Mouse (Mus musculus): Measurements from ENCODE around the gene Inppl1. TPM values are rescaled to one million over a fixed set of nuclear protein-coding genes. Genes with fewer than 3 reads are reported as not detected.

The Inppl1 gene
- 100 to 1,000 TPM; 146 to 164 TPM for total RNA-seq (2021)
- 170 and 177 TPM in 2 replicates for polyA plus RNA-seq (2012; rRNA removed)
- long read RNA-seq, full-length matches to known transcripts = 8 of 38 reads
- long read RNA-seq, partial matches to known transcripts = 16 of 38 reads
- long read RNA-seq, other reads (novel, unspliced or antisense) = 14 of 38 reads

DNA sequence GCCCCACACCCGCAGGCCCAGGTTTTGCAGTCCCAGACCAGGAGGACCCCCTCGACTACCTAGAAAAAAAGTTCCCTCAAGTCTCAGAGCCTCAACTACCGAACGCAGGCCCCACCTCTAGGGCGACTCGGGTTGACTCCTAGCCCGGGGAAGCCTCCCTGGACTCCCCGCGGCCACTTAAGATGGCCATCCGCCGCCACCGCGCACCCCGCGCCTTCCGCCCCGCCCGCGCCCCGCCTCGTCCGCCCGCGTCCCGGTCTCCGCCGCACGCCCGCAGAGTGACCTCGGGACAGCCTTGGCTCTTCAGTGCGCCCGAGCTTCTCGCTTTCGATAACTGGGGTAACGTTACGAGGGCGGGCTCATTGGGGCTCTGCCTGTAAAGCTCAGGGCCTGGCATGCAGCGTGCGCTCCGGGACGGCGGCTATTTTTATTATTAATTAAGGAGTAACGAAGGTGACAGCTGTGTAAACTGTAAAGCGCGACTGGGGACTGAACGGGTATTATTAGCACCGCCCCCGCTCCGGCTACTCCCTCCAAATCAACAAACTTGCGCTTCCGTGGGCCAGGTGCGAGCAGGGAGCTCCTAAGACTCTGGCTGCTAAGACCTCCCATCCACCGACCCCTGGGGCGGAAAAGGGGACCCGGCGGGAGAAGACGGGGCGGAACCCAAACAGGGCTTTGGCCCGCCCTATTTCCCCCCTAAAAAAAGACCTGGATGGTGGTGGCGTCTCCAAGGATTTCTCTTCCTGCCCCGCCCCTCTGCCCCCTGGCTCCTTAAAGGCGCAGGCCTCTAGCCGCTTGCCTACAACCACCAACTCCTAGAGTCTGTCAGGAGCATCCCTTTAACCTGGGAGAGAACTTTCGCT is at the start of gene Inppl1:
TSS of gene Inppl1 (minus strand) at position 624 of the 866 bp plus-strand sequence.
- Histone ChIP-seq H3K4me1 (ENCODE audit: control insufficient read depth, insufficient read depth, low read length) (peaks cover 5% of the 10 kb centered on the region), H3K36me3 (ENCODE audit: control insufficient read depth, insufficient read depth, low read length) (peaks cover 4% of the 10 kb centered on the region; the same call in 1 of the 2 replicates), H3K27ac (peak within 1 kb of the TSS; percentile 92), H3K27me3 (ENCODE audit: control insufficient read depth, insufficient read depth, low read length) (no peaks in the 10 kb centered on the region), H3K79me2 (replicated peaks; ENCODE audit: control insufficient read depth, insufficient read depth, low read length) (peaks cover 4% of the 10 kb centered on the region; the same call in 1 of the 2 replicates), H3K9ac (ENCODE audit: low read depth, low read length) (peak within 1 kb of the TSS; percentile 100), H3K4me3 (peak within 1 kb of the TSS; percentile 66)
- 1% methylated on average over 61 of the region's 64 CpGs for WGBS
- intact Hi-C loops (cut with DNase I) = loop anchor here (2.0 to 5.0 kb wide), 3 partner anchors 59 to 171 kb away; no protein-coding TSS in a partner anchor
- DNase-seq = peak; percentile 93 to 94
- TF ChIP-seq POLR2A (IDR thresholded peaks at IDR 0.05; ENCODE audit: insufficient read depth, low read depth, low read length) (peak; percentile 84), CTCF (IDR thresholded peaks at IDR 0.05) (peak; percentile 68), EP300 (IDR thresholded peaks at IDR 0.05; ENCODE audit: insufficient read depth, low read depth, low read length) (0 out of 2 replicates have a peak, but pooled peaks have one; percentile 5)

DNA sequence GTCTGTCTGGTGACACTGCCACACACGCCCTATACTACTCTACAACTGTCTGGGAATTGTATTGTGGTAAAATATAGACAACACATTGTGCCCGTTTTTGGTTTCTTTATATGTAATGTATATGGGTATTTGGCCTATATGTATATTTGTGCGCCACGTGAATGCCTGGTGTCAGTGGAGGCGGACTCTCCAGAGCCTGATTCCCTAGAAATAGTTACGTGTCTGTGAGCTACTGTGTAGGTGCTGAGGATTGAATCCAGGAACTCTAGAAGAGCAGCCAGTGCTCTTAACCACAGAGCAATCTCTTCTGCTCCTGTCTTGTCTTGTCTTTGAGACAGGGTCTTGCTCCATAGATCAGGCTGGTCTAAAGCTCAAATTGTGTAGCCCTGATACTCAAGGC is 48.2 kb upstream of the Inppl1 start:
- H3K4me3 ChIP-seq = no peak overlapping the region
- no peak overlapping the region for H3K27ac ChIP-seq
- H3K27me3 ChIP-seq (ENCODE audit: control insufficient read depth, insufficient read depth, low read length) = no peaks in the 10 kb centered on the region
- H3K9ac ChIP-seq (ENCODE audit: low read depth, low read length) = no peak overlapping the region
- 83% methylated on average over 6 of the region's 6 CpGs for WGBS
- DNase-seq = no peak
- intact Hi-C loops (cut with DNase I) = no loop called here
- no peaks in the 10 kb centered on the region for H3K36me3 ChIP-seq (ENCODE audit: control insufficient read depth, insufficient read depth, low read length)
- no peaks in the 10 kb centered on the region for H3K4me1 ChIP-seq (ENCODE audit: control insufficient read depth, insufficient read depth, low read length)
- H3K79me2 ChIP-seq (replicated peaks; ENCODE audit: control insufficient read depth, insufficient read depth, low read length) = no peaks in the 10 kb centered on the region
- TF ChIP-seq POLR2A (IDR thresholded peaks at IDR 0.05; ENCODE audit: insufficient read depth, low read depth, low read length) (no peak), CTCF (IDR thresholded peaks at IDR 0.05) (no peak), EP300 (IDR thresholded peaks at IDR 0.05; ENCODE audit: insufficient read depth, low read depth, low read length) (no peak)

DNA sequence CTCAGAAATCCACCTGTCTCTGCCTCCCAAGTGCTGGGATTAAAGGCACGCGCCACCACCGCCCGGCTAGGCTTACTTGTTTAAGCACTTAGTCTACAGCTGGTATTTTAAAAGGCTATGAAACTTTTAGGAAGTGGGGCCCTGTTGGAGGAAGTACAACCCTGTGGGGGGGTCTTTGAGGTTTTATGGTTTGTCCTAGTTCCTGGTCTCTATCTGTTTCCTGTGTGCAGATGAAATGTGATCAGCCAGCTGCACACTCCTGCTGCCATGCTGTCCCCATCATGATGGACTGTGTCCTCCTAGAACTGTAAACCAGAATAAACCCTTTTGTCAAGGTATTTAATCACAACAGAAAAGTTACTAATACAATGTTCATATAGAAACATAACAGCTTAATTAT is 46.1 kb upstream of the Inppl1 start:
- no peak overlapping the region for H3K9ac ChIP-seq (ENCODE audit: low read depth, low read length)
- no peak overlapping the region for H3K27ac ChIP-seq
- TF ChIP-seq CTCF (IDR thresholded peaks at IDR 0.05) (no peak), EP300 (IDR thresholded peaks at IDR 0.05; ENCODE audit: insufficient read depth, low read depth, low read length) (no peak), POLR2A (IDR thresholded peaks at IDR 0.05; ENCODE audit: insufficient read depth, low read depth, low read length) (no peak)
- no peak overlapping the region for H3K4me3 ChIP-seq
- no peaks in the 10 kb centered on the region for H3K79me2 ChIP-seq (replicated peaks; ENCODE audit: control insufficient read depth, insufficient read depth, low read length)
- intact Hi-C loops (cut with DNase I) = no loop called here
- no peaks in the 10 kb centered on the region for H3K4me1 ChIP-seq (ENCODE audit: control insufficient read depth, insufficient read depth, low read length)
- no peak for DNase-seq
- H3K27me3 ChIP-seq (ENCODE audit: control insufficient read depth, insufficient read depth, low read length) = no peaks in the 10 kb centered on the region
- WGBS = 93% methylated on average over 4 of the region's 4 CpGs
- H3K36me3 ChIP-seq (ENCODE audit: control insufficient read depth, insufficient read depth, low read length) = no peaks in the 10 kb centered on the region

DNA sequence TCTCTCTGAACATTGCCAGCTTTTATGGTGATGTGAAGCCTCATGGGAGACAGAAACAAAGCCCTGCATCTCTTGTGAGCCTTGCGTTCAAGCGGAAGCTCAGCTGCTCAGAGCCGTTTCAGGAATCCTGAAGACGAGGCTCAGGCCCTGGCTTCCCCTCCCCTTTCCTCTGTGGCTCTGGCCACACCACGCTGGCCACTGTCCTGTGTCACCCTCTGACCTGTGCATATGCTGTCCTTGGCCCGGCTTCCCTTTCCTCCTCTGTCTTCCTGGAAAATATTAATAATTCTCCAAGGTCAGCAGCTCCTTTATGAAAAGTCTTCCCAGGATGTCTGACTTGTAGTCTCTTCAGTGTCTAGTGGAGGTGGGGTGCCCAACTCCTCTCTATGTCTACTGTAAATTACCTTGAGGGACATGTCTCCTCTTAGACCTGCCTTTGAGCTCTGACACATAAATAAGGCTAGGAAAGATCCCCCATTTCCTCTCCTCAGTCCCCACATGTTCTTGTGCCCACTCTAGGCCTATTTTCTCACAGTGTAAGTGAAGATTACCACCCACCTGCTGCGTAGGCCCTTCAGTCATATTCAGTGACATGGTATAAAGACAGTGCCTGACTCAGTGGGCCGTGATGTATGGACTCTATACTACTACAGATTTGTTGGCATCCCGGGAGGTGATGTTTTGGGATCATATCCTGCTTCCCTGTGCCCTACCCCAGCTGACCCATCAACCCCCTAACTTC is 44.6 kb upstream of the Inppl1 start:
- H3K4me3 ChIP-seq = no peak overlapping the region
- H3K79me2 ChIP-seq (replicated peaks; ENCODE audit: control insufficient read depth, insufficient read depth, low read length) = no peaks in the 10 kb centered on the region
- 49% methylated on average over 9 of the region's 9 CpGs for WGBS
- no peak overlapping the region for H3K9ac ChIP-seq (ENCODE audit: low read depth, low read length)
- intact Hi-C loops (cut with DNase I) = no loop called here
- H3K36me3 ChIP-seq (ENCODE audit: control insufficient read depth, insufficient read depth, low read length) = no peaks in the 10 kb centered on the region
- DNase-seq = no peak
- no peak for TF ChIP-seq POLR2A (IDR thresholded peaks at IDR 0.05; ENCODE audit: insufficient read depth, low read depth, low read length)
- TF ChIP-seq EP300 (IDR thresholded peaks at IDR 0.05; ENCODE audit: insufficient read depth, low read depth, low read length) = no peak
- TF ChIP-seq CTCF (IDR thresholded peaks at IDR 0.05) = no peak
- H3K4me1 ChIP-seq (ENCODE audit: control insufficient read depth, insufficient read depth, low read length) = no peaks in the 10 kb centered on the region
- no peak overlapping the region for H3K27ac ChIP-seq
- no peaks in the 10 kb centered on the region for H3K27me3 ChIP-seq (ENCODE audit: control insufficient read depth, insufficient read depth, low read length)

DNA sequence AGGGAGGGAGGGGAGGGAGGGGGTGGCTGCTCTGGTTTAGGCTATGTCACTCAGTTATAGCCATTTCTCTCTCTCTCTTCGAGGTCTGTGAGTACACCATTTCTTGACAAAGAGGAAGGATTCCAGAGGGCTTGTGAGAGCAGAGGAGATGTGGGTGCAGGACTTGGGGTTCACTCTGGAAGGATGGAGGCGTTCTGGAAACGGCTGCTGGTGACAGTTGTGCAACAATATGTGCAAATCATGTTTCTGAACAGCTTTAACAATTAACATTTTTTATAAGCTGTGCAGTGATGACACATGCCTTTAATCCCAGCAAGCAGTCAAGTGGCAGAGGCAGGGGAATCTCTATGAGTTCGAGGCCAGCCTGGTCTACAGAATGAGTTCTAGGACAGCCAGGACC is 42.8 kb upstream of the Inppl1 start:
- Histone ChIP-seq H3K27me3 (ENCODE audit: control insufficient read depth, insufficient read depth, low read length) (no peaks in the 10 kb centered on the region), H3K79me2 (replicated peaks; ENCODE audit: control insufficient read depth, insufficient read depth, low read length) (no peaks in the 10 kb centered on the region), H3K4me1 (ENCODE audit: control insufficient read depth, insufficient read depth, low read length) (no peaks in the 10 kb centered on the region), H3K9ac (ENCODE audit: low read depth, low read length) (no peak overlapping the region), H3K27ac (no peak overlapping the region), H3K36me3 (ENCODE audit: control insufficient read depth, insufficient read depth, low read length) (no peaks in the 10 kb centered on the region), H3K4me3 (no peak overlapping the region)
- 77% methylated on average over 4 of the region's 4 CpGs for whole genome bisulfite sequencing
- DNase-seq = no peak
- TF ChIP-seq POLR2A (IDR thresholded peaks at IDR 0.05; ENCODE audit: insufficient read depth, low read depth, low read length) = no peak
- no peak for TF ChIP-seq CTCF (IDR thresholded peaks at IDR 0.05)
- TF ChIP-seq EP300 (IDR thresholded peaks at IDR 0.05; ENCODE audit: insufficient read depth, low read depth, low read length) = no peak
- intact Hi-C loops (cut with DNase I) = no loop called here
